Mouse (Mus musculus): ENCODE measurements around the gene Epha4.

The Epha4 gene

DNA sequence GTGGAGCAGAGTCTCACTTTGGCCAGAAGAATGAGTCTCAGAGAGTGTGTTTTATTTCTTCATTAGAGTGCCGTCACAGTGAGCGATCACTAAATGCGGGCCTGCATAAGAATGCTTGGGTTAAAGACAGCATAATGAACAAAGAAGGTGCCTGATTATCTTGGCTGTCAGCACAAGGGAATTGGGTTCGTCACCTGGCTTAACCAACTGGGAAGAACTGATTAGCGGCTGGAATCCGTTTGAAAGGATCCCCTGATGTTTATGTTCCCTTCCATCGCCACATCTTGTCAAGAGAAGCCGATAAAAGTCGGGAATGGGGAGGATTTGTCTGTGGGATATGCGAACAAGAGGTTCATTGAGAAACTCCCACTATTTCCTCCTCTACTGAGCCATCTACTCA, 74.4 kb downstream of the Epha4 start:
- DNase-seq, result no peak

GRCm38 (mm10) chr1:77439383-77440074, 75.4 kb downstream of the Epha4 start:
- no peak for DNase-seq

DNA sequence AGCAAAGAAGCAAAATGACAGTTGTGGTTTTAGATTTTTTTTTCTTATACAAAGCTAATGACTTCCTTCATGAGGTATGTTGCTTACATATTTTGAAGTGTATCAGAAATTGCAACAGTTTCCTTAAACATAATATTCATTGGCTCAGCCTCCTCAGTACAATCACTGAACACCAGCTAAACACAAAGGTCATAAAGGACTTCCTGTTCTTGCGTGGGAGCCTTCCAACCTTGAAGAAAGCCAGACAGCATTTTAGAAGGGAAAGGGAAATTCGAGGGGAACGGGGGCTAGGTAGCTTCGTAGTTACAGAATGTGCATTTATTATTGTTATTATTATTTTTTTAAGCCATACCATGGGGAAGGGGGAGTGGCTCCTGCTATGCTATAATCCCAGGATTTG, 76.2 kb downstream of the Epha4 start:
- DNase-seq, result no peak

- DNase-seq, result no peak
These were observed 76.8 kb downstream of the Epha4 start for GRCm38 (mm10) chr1:77437881-77438610.

DNA sequence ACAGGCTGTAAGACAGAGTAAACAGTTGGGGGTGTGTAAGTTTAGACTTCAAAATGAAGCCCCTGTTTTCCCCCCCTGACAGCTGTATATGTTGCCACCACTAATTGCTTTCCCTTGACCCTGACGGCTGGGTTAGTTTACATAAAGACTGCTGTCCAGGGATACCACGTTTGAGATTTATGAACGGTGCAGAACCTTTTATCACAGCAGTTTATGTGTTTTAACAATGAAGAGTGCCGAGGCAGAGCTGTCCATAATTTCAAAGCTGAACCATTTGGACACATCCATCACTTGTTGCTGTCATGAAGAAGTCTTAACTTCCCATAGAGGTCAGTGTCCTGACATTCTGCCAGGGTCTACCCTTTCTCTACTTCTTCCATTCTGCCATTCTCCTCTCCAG, 79.8 kb downstream of the Epha4 start:
- DNase-seq, result no peak

DNA sequence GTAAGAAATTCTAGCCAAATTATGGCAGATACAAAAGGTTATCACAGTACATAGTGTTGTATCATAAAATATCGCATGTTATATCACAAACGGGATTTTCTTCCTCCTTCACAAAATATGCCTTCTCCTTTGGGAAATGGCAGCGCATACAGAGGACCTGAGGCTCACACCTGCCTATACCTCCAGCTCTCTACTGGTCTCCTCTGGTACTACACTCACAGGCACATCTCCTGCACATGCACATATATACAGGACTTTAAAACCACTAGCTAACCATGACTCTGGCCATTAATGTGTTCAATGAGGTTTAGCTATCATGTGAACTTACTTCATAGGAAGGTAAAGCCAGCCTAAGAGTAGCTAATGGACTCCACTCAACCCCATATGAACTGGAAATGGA, 81.7 kb downstream of the Epha4 start:
- no peak for DNase-seq

DNA sequence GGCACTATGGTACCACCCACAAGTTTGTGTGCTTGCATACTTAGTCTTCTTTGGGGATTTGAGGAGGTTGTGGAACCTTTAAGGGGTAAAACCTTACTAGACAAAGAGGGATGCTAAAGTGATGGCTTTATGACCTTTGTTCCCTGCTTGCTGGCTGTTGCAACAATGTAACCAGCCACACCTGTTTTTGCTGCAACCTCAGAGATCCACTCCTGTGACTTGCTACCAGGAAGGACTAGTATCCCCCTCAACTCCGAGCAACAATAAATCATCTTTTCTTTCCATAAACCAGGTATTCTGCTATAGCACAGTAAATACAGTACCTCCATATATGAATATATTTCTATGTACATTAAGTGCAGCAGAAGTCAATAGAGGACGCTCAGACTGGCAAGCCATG, 82.4 kb downstream of the Epha4 start:
- DNase-seq, result no peak

DNA sequence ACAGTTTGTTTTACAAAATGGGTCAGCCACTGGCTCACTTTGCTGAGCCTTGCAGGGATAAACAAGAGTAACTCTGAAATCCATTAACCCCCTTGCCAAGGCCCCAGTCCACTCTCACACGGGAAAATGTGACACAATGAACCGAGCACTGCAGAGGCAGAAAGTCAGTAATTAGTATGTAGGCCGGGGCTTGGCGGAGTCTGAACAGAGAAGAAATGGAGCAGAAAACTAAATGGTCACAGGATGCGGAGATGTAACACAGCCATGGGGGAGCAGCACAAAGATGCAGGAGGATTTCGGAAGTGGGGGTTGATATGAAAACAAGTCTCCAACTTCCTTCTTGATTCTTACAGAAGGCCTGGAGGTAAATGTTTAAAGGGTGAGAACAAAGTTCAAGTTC, 85.7 kb downstream of the Epha4 start:
- no peak for DNase-seq

GRCm38 (mm10) chr1:77426956-77427355, 87.9 kb downstream of the Epha4 start:
- DNase-seq, result no peak

DNA sequence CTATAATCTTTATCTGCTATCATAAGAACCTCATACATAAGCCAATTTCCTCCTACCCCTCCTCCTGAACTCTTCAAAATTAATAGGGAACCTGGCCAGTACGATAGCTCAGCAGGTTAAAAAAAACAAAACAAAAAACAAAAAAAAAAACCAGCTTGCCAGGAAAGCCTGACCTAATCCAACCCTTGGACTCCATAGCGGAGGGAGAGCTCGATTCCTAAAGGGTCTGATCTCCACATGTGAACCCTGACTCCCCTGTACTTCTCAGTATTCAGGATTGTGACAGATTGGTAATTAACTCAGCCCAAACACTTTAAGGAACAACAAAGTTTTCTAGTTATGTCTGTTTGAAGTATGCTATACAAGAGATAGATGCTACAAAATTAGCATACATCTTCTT, 89.7 kb downstream of the Epha4 start:
- DNase-seq, result no peak

- no peak for DNase-seq
These were observed 93.8 kb downstream of the Epha4 start for GRCm38 (mm10) chr1:77421081-77421480.

DNA sequence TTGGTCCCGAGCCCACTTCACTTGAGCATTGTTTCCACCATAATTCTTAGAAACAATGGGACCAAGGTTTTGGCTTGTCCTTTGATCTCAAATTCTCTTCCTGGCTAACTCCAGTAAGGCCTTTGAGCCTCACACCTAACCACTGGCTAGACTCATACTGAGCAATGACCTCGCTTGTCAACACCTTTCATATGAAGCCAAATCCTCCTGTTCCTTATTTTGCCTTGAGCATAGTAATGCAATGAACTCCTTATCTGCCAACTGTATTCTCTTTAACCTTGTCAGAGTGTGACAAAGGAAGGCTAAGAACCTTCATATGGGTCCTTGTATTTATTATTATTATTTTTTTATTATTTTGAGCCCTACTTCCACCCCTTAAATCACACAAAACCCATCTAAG, 94.5 kb downstream of the Epha4 start:
- DNase-seq, result no peak

DNA sequence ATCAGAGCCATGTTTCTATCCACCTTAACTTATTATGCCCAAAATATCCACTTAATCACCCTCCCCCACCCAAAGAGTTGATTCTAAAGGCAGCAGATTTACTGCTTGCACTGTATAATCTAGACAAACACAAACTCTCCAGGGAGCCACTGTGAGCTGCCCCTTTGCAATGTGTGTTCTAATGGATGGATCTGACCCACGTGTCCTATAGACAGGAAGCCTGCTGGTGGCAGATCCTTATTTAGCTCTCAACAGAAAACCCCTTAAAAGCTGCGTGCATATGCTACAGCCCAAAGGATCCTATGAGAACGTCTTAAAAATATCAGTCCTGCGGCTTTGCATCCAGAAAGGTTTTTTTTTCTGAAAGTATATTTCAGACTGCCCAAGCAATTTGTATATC, 98.0 kb downstream of the Epha4 start:
- DNase-seq, result no peak

- no peak for DNase-seq
These were observed 101.8 kb downstream of the Epha4 start for GRCm38 (mm10) chr1:77412871-77413669.

- peak; percentile 9 for DNase-seq
These were observed 102.6 kb downstream of the Epha4 start for GRCm38 (mm10) chr1:77412285-77412684.

GRCm38 (mm10) chr1:77411222-77411621, 103.7 kb downstream of the Epha4 start:
- DNase-seq, result no peak

DNA sequence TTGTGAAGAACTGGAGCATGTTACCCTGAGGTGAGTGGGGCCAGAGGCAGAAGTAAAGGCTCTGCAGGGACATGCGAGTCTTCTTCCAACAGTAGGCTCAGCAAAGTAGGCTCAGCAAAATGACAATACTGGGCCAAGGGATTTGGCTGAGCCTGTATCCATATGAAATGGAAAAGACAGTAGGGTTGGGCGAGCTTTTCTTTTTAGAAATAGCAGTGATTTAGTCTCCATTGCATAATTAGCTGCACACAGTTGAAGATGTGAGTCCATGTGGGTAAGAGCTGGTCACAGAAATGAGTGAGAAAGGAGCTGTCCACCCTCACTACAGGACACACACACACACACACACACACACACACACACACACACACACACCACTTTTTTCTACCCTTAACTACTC, 104.2 kb downstream of the Epha4 start:
- no peak for DNase-seq

- no peak for DNase-seq
These were observed 104.7 kb downstream of the Epha4 start for GRCm38 (mm10) chr1:77410153-77410552.

DNA sequence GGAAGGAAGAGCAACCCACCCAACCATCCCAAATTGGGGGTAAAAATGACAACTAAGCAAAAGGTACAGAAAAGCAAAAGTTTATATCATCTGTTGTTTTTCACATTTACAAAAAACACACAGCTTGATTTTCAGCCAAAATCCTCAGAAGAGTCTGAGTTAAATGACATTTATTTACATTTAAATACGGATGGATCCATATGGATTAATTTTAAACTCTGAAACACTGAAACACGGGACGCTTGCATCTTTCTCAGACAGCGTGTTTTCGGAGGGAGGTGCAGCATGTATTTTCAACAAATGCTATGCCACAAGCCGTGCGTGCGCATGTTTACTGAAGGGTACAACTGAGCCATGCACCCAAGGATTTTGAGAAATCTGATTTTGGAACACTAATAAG, 105.4 kb downstream of the Epha4 start:
- no peak for DNase-seq

GRCm38 (mm10) chr1:77407417-77407816, 107.5 kb downstream of the Epha4 start:
- DNase-seq, result no peak

DNA sequence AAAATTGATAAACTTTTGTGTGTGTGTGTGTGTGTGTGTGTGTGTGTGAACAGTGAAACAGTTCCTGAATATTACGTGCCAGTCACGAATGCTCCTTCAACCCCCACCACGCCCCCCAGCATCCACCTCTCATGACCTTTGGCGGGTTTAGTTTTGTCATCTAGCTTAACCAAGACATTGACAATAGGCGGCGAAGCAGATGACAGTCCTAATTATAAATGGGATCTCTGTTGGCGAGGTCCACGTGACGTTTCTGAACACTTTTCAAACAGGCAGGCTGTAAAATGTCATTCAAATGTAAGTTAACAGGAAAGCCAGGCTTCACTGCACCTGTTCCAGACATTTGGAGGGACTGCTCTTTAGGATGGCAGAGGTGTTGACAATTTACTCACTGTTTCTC, 108.3 kb downstream of the Epha4 start:
- no peak for DNase-seq

- DNase-seq, result no peak
These were observed 110.4 kb downstream of the Epha4 start for GRCm38 (mm10) chr1:77404537-77404936.

GRCm38 (mm10) chr1:77402942-77403341, 111.9 kb downstream of the Epha4 start:
- no peak for DNase-seq

- DNase-seq, result no peak
These were observed 113.4 kb downstream of the Epha4 start for GRCm38 (mm10) chr1:77401465-77401864.
